Mouse (Mus musculus): ENCODE results near the gene 6030452D12Rik. TPM values are rescaled to one million over a fixed set of nuclear protein-coding genes. Genes with fewer than 3 reads are reported as not detected.

Gene 6030452D12Rik
- total and polyA plus RNA-seq, 3 experiments: not detected

DNA sequence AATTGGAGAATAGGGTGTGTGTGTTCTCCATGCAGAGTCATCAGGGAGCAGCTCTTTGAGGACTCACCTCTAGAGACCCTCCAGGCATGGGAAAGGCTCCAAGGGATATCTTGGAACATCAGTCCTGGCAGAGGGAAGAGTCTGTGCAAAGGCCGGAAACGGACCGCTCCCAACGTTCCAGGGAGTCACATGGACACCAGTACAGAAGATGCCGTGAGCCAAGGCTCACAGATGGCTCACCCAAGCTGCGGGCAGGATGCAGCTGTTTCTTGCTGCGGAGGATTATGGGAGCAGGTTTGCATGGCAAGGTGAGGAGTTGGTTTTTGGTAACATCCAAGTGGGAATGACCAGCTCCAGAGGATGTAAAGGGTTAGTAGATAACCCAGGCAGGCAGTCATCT lies 3.9 kb downstream of the 6030452D12Rik start:
- in situ Hi-C loops (cut with MboI; ENCODE audit: low pct_ligation_motif_present, low pct_unique_long_range_greater_than_20kb, low sequenced_read_pairs) (no loop called here), dilution Hi-C loops (cut with MboI; ENCODE audit: extremely low pct_ligation_motif_present, extremely low pct_unique_long_range_greater_than_20kb, low sequenced_read_pairs) (no loop called here)
- Histone ChIP-seq H3K36me3 (replicated peaks in 1 of 2; ENCODE audit: control insufficient read depth in 1 of 2, insufficient read depth in 1 of 2, low read length in 1 of 2) (no peaks in the 10 kb centered on the region), H3K79me2 (replicated peaks; ENCODE audit: control insufficient read depth, extremely low read depth, insufficient read depth, poor library complexity, severe bottlenecking) (no peaks in the 10 kb centered on the region), H3K4me1 (ENCODE audit: control insufficient read depth in 1 of 2, insufficient read depth in 2 of 2) (peaks cover 0 to 10% of the 10 kb centered on the region in 2 experiments; a peak in 2 of 4 replicates), H3K9ac (ENCODE audit: insufficient read depth, low read depth) (no peak overlapping the region), H3K27me3 (replicated peaks) (no peaks in the 10 kb centered on the region), H3K9me3 (replicated peaks; ENCODE audit: low read length) (peaks cover 2% of the 10 kb centered on the region), H3K4me3 (replicated peaks in 1 of 3; ENCODE audit: low read depth in 2 of 3, low read length in 2 of 3, poor library complexity in 1 of 3) (no peak overlapping the region), H3K27ac (ENCODE audit: insufficient read depth, low read depth) (no peak overlapping the region), H3K4me2 (ENCODE audit: insufficient read depth, low read depth, poor library complexity, severe bottlenecking) (no peak overlapping the region)
- no peak for DNase-seq (ENCODE audit: extremely low read depth)
- no peak for TF ChIP-seq MAFK (IDR thresholded peaks at IDR 0.05; ENCODE audit: insufficient replicate concordance, low read length)
- TF ChIP-seq RCOR1 (conservative IDR thresholded peaks at IDR 0.05; ENCODE audit: low read depth, low read length): no peak
- no peak for TF ChIP-seq USF1 (IDR thresholded peaks at IDR 0.05; ENCODE audit: low read depth, low read length)
- no peak for TF ChIP-seq NRF1 (IDR thresholded peaks at IDR 0.05; ENCODE audit: low read depth, low read length)
- TF ChIP-seq CHD1 (IDR thresholded peaks at IDR 0.05; ENCODE audit: low read depth, low read length): no peak
- no peak for TF ChIP-seq MYC (IDR thresholded peaks at IDR 0.05; ENCODE audit: low read depth, low read length)
- TF ChIP-seq CHD2 (IDR thresholded peaks at IDR 0.05; ENCODE audit: low read length): no peak
- TF ChIP-seq EP300 (IDR thresholded peaks at IDR 0.05; ENCODE audit: low read length): no peak

DNA sequence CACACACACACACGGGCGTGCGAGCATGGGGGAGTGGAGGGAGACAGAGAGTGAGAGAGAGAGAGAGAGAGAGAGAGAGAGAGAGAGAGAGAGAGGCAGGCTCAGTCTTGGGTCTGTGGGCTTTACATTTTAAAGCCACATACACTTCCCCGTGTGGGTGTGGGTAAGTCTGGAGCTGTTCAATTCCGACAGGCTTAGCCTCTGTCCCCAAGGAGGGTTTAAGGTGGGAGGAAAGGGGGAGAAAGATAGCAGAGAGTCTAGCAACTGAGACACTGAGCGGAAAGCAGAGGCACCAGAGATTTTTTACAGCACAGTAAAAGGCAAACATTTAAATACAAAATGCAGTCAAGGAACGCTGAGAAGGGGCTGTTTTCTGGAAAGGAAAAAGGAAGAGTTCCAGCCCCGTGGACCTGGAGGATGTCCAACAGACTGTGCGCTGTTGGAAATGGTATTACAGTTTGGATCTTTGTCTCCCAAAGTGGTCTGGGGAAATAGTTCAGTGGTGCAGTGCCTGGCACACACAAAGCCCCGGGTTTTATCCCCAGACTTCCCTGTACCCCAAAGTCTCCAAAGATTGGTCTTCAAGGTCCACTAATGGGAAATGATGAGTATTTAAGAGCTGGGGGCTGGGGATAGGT lies 5.1 kb downstream of the 6030452D12Rik start:
- Histone ChIP-seq H3K4me1 (ENCODE audit: control insufficient read depth in 1 of 2, insufficient read depth in 2 of 2) (peaks cover 0 to under 1% of the 10 kb centered on the region in 2 experiments; a peak in 1 of 4 replicates), H3K79me2 (replicated peaks; ENCODE audit: control insufficient read depth, extremely low read depth, insufficient read depth, poor library complexity, severe bottlenecking) (no peaks in the 10 kb centered on the region), H3K4me2 (ENCODE audit: insufficient read depth, low read depth, poor library complexity, severe bottlenecking) (no peak overlapping the region), H3K27ac (ENCODE audit: insufficient read depth, low read depth) (no peak overlapping the region), H3K36me3 (replicated peaks in 1 of 2; ENCODE audit: control insufficient read depth in 1 of 2, insufficient read depth in 1 of 2, low read length in 1 of 2) (no peaks in the 10 kb centered on the region), H3K4me3 (replicated peaks in 1 of 3; ENCODE audit: low read depth in 2 of 3, low read length in 2 of 3, poor library complexity in 1 of 3) (no peak overlapping the region), H3K9ac (ENCODE audit: insufficient read depth, low read depth) (no peak overlapping the region), H3K27me3 (replicated peaks) (no peaks in the 10 kb centered on the region), H3K9me3 (replicated peaks; ENCODE audit: low read length) (no peaks in the 10 kb centered on the region)
- dilution Hi-C loops (cut with MboI; ENCODE audit: extremely low pct_ligation_motif_present, extremely low pct_unique_long_range_greater_than_20kb, low sequenced_read_pairs): no loop called here
- DNase-seq (ENCODE audit: extremely low read depth): no peak
- TF ChIP-seq CTCF (conservative IDR thresholded peaks at IDR 0.05 in 1 of 2, IDR thresholded peaks at IDR 0.05 in 1 of 2; ENCODE audit: low read depth in 2 of 2, low read length in 2 of 2): no peak
- no peak for TF ChIP-seq TCF12 (IDR thresholded peaks at IDR 0.05; ENCODE audit: low read depth, low read length)
- no peak for TF ChIP-seq EP300 (IDR thresholded peaks at IDR 0.05; ENCODE audit: low read length)
- no peak for TF ChIP-seq ZMIZ1 (IDR thresholded peaks at IDR 0.05; ENCODE audit: low read depth, low read length)
- no peak for TF ChIP-seq NRF1 (IDR thresholded peaks at IDR 0.05; ENCODE audit: low read depth, low read length)
- no peak for TF ChIP-seq ZC3H11A (IDR thresholded peaks at IDR 0.05; ENCODE audit: low read depth, low read length)
- no peak for TF ChIP-seq JUN (IDR thresholded peaks at IDR 0.05; ENCODE audit: insufficient read depth, low read depth, low read length)
- no peak for TF ChIP-seq POLR2AphosphoS2 (IDR thresholded peaks at IDR 0.05; ENCODE audit: low read depth, low read length)
- no peak for TF ChIP-seq E2F4 (IDR thresholded peaks at IDR 0.05; ENCODE audit: insufficient replicate concordance, low read depth, low read length)
- no peak for TF ChIP-seq CHD2 (IDR thresholded peaks at IDR 0.05; ENCODE audit: low read length)
- no peak for TF ChIP-seq MYC (IDR thresholded peaks at IDR 0.05; ENCODE audit: low read depth, low read length)
- TF ChIP-seq NELFE (IDR thresholded peaks at IDR 0.05; ENCODE audit: low read depth, low read length): no peak
- no peak for TF ChIP-seq ELF1 (IDR thresholded peaks at IDR 0.05; ENCODE audit: low read depth, low read length)
- in situ Hi-C loops (cut with MboI; ENCODE audit: low pct_ligation_motif_present, low pct_unique_long_range_greater_than_20kb, low sequenced_read_pairs): no loop called here
